Mouse (Mus musculus): Measurements from ENCODE around the gene Grm8.

GRCm38 (mm10) chr6:28040815-28041214 lies 94.2 kb downstream of the Grm8 start:
- TF ChIP-seq CTCF (IDR thresholded peaks at IDR 0.05; ENCODE audit: low read depth): no peak
- no peak for TF ChIP-seq EP300 (IDR thresholded peaks at IDR 0.05; ENCODE audit: low read depth)
